Mouse (Mus musculus) olfactory bulb, adult 2 months (tissue): ENCODE results near the gene Sh3bp2. TPM values are rescaled to one million over a fixed set of nuclear protein-coding genes. Genes with fewer than 3 reads are reported as not detected.

Experiments used
- H3K27ac ChIP-seq: fragments of 200-500 bp; 2 replicates; pipeline ENCODE4 v1.5.1; 2012; ENCODE audit warnings: low read depth, low read length; ENCODE audit not compliant: insufficient read depth
- H3K4me1 ChIP-seq: fragments of 200-500 bp; 2 replicates; pipeline ENCODE4 v1.6.1; 2012; ENCODE audit warnings: low read length; ENCODE audit not compliant: control insufficient read depth, insufficient read depth
- H3K4me3 ChIP-seq: fragments of 200-500 bp; 2 replicates; pipeline ENCODE4 v1.5.1; 2012; ENCODE audit warnings: mild to moderate bottlenecking, low read depth, low read length, moderate library complexity; ENCODE audit not compliant: insufficient read depth
- CTCF ChIP-seq: fragments of 200-500 bp; IDR thresholded peaks from 2 replicates; pipeline ENCODE4 v1.5.1; 2012; ENCODE audit warnings: low read depth, mild to moderate bottlenecking, low read length, moderate library complexity; ENCODE audit not compliant: insufficient read depth
- POLR2A ChIP-seq: fragments of 200-500 bp; IDR thresholded peaks from 2 replicates; pipeline ENCODE4 v1.6.1; 2012; ENCODE audit warnings: mild to moderate bottlenecking, low read depth, low read length, moderate library complexity; ENCODE audit not compliant: insufficient read depth
- WGBS: fragments of 180-500 bp; shearing (Covaris S2); methylation state at CpG from one replicate; pipeline ENCODE4 v1.1.7; 2018; 5-methylcytosine and 5-hydroxymethylcytosine counted together
- polyA plus RNA-seq: library from polyadenylated mRNA; stranded (reverse); fragments of >200 nt; gene quantifications from 2 replicates; pipeline ENCODE4 v1.2.4, GENCODE M21; 2012; ENCODE audit warnings: low replicate concordance; ENCODE audit not compliant: missing spikeins, insufficient read depth, insufficient read length

The Sh3bp2 gene
- polyA plus RNA-seq, 1 experiment: not detected

- WGBS: 95% methylated on average over 5 of the region's 5 CpGs
- no peak overlapping the region for H3K4me3 ChIP-seq
- H3K27ac ChIP-seq: no peak overlapping the region
- TF ChIP-seq POLR2A: no peak
- H3K4me1 ChIP-seq: peaks cover 16% of the 10 kb centered on the region
Observed at GRCm38 (mm10) chr5:34533066-34533465, 7.4 kb downstream of the Sh3bp2 start.

- Histone ChIP-seq H3K4me1 (peaks cover 16% of the 10 kb centered on the region), H3K4me3 (no peak overlapping the region), H3K27ac (no peak overlapping the region)
- WGBS: 74% methylated on average over 3 of the region's 3 CpGs
- TF ChIP-seq POLR2A: no peak
- no peak for TF ChIP-seq CTCF
Observed at GRCm38 (mm10) chr5:34533820-34534219, 8.2 kb downstream of the Sh3bp2 start.

GRCm38 (mm10) chr5:34534776-34535581 lies 9.3 kb downstream of the Sh3bp2 start:
- no peak overlapping the region for H3K27ac ChIP-seq
- no peak for TF ChIP-seq POLR2A
- no peak for TF ChIP-seq CTCF
- peaks cover 14% of the 10 kb centered on the region for H3K4me1 ChIP-seq
- H3K4me3 ChIP-seq: no peak overlapping the region
- WGBS: 71% methylated on average over 5 of the region's 5 CpGs

GRCm38 (mm10) chr5:34535831-34536230 lies 10.2 kb downstream of the Sh3bp2 start:
- 86% methylated on average over 7 of the region's 7 CpGs for WGBS
- peaks cover 11% of the 10 kb centered on the region; the same call in 1 of the 2 replicates for H3K4me1 ChIP-seq
- no peak overlapping the region for H3K27ac ChIP-seq
- H3K4me3 ChIP-seq: no peak overlapping the region
- TF ChIP-seq CTCF: no peak
- no peak for TF ChIP-seq POLR2A

GRCm38 (mm10) chr5:34538079-34538478 lies 12.4 kb downstream of the Sh3bp2 start:
- no peak for TF ChIP-seq POLR2A
- no peak for TF ChIP-seq CTCF
- no peak overlapping the region for H3K27ac ChIP-seq

GRCm38 (mm10) chr5:34538527-34538926 lies 12.9 kb downstream of the Sh3bp2 start:
- no peak overlapping the region for H3K4me3 ChIP-seq
- peaks cover 11% of the 10 kb centered on the region; the same call in 1 of the 2 replicates for H3K4me1 ChIP-seq
- WGBS: 39% methylated on average over 5 of the region's 5 CpGs
- TF ChIP-seq CTCF (no peak), POLR2A (no peak)
- H3K27ac ChIP-seq: no peak overlapping the region

More at GRCm38 (mm10) chr5:34538079-34538478, 12.4 kb downstream of the Sh3bp2 start:
- H3K4me3 ChIP-seq: no peak overlapping the region
- 74% methylated on average over 7 of the region's 7 CpGs for WGBS
- H3K4me1 ChIP-seq: peaks cover 11% of the 10 kb centered on the region; the same call in 1 of the 2 replicates

- 93% methylated on average over 2 of the region's 2 CpGs for WGBS
- TF ChIP-seq CTCF: no peak
- TF ChIP-seq POLR2A: no peak
- Histone ChIP-seq H3K27ac (no peak overlapping the region), H3K4me3 (no peak overlapping the region), H3K4me1 (peaks cover 11% of the 10 kb centered on the region; the same call in 1 of the 2 replicates)
Observed at GRCm38 (mm10) chr5:34539121-34539520, 13.5 kb downstream of the Sh3bp2 start.

- Histone ChIP-seq H3K4me3 (no peak overlapping the region), H3K27ac (no peak overlapping the region), H3K4me1 (no peaks in the 10 kb centered on the region)
- TF ChIP-seq CTCF (no peak), POLR2A (no peak)
- WGBS: 89% methylated on average over 1 of the region's 1 CpGs
Observed at GRCm38 (mm10) chr5:34542166-34542565, 16.5 kb downstream of the Sh3bp2 start.

- Histone ChIP-seq H3K4me1 (no peaks in the 10 kb centered on the region), H3K4me3 (no peak overlapping the region), H3K27ac (no peak overlapping the region)
- WGBS: 69% methylated on average over 4 of the region's 4 CpGs
- TF ChIP-seq POLR2A (no peak), CTCF (no peak)
Observed at GRCm38 (mm10) chr5:34543114-34543513, 17.5 kb downstream of the Sh3bp2 start.
